Mouse (Mus musculus): ENCODE data around the gene Ripor2.

DNA sequence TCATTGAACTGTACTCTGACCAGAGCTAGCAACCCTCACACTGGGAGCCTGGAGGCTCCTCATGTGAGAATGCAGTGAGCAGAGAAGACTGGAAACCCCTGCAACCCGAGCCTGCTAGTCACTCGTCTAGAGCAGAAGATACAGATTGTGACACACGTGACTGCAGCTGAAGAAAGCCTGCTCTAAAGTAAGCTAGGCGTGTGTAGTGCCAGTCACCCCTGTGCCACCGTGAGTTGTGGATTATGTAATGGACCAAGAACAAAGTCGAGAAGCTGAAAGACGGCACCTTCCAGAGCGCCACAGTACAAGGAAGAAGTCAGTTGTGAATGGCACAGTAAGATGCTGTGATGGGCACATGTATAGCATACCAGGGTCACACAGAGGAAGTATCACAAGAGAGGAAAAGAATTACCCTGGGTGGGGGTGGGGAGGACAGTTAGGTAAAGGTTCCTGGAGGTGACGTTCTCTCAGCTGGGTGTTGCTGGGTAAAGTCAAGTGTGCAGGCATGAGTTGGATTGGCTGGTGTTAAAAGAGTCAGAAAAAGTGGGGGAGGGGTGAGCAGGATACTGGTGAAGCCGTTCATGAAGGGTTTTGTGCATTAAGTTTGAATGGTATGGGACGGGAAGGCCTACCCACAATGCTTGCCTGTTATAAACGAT is 35.1 kb upstream of the Ripor2 start:
- TF ChIP-seq POLR2A (IDR thresholded peaks at IDR 0.05; ENCODE audit: borderline replicate concordance, control insufficient read depth, low read depth, low read length) (no peak), CTCF (IDR thresholded peaks at IDR 0.05; ENCODE audit: control insufficient read depth, insufficient read depth, low read length) (no peak)

All from bone marrow, adult 2 months (tissue).